Mouse (Mus musculus) E14TG2a.4 (cell line): ENCODE results near the gene Wdfy3.

Experiments used
- CTCF ChIP-seq: conservative IDR thresholded peaks from 2 replicates; pipeline ENCODE4 v1.5.1; 2014; ENCODE audit warnings: low read length
- NANOG ChIP-seq: IDR thresholded peaks from 2 replicates; pipeline ENCODE4 v1.6.1; 2014; ENCODE audit warnings: borderline replicate concordance, low read length, mixed read lengths

DNA sequence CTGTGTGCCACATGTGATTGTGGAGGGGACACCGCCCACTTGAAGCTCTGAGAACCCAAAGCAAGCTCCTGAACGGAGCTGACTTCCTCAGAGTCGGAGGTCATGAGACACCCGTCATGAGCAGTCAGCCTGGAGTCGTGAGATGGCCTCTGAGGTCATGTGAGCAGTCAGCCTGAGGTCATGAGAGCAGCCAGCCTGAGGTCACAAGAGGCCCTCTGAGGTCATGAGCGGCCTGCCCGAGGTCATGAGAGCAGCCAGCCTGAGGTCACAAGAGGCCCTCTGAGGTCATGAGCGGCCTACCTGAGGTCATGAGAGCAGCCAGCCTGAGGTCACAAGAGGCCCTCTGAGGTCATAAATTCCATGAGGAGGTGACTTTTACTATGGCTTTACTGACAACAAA lies 120.4 kb downstream of the Wdfy3 start:
- no peak for TF ChIP-seq CTCF
- no peak for TF ChIP-seq NANOG
